In genomic region chr4:125097412-125097811, GRCm38 (mm10) we compare ENCODE assay signal across 24 mouse cellular contexts. TPM values are rescaled to one million over a fixed set of nuclear protein-coding genes. Genes with fewer than 3 reads are reported as not detected.
"Had no signal": no experiment of that assay in that cellular context is flagged by ENCODE, and none has a peak within 500 bp of the region (broad histone marks: within the 10 kb centered on the region; RNA-seq: fewer than 3 reads in every experiment).

No protein-coding gene starts in this region.

- H3K4me3 ChIP-seq: embryonic facial prominence, embryonic 10.5 days; embryonic facial prominence, embryonic 12.5 days; embryonic facial prominence, embryonic 13.5 days; embryonic facial prominence, embryonic 15.5 days; erythroblast, embryonic 14.5 days; forebrain, embryonic 10.5 days; forebrain, embryonic 12.5 days; forebrain, embryonic 13.5 days; forebrain, embryonic 15.5 days; gastrocnemius, adult 2 months; heart, adult 2 months had no signal

- H3K4me2 ChIP-seq: embryonic facial prominence, embryonic 12.5 days; embryonic facial prominence, embryonic 13.5 days; embryonic facial prominence, embryonic 15.5 days; forebrain, embryonic 12.5 days; forebrain, embryonic 13.5 days; forebrain, embryonic 15.5 days had no signal

- H3K27me3 ChIP-seq: embryonic facial prominence, embryonic 12.5 days; embryonic facial prominence, embryonic 13.5 days; embryonic facial prominence, embryonic 15.5 days; forebrain, embryonic 12.5 days; forebrain, embryonic 13.5 days; forebrain, embryonic 15.5 days had no signal

- DNase-seq: cerebellum, adult 9-10 months; cerebellum, adult 9-11 months; cerebellum, postnatal 10 days; cerebellum, postnatal 14 days; cerebellum, postnatal 25 days; cerebellum, postnatal 36 days; forebrain, postnatal 0 days; gastrocnemius, adult 2 months; gastrocnemius, postnatal 10 days; gastrocnemius, postnatal 14 days; gastrocnemius, postnatal 25 days; gastrocnemius, postnatal 36 days; heart, adult 11 months; heart, adult 18-20 months; heart, adult 2 months had no signal

RNA-seq across cellular contexts. Expression of gene Dnali1, which starts 31.9 kb away (rescaled TPM):
- polyA plus RNA-seq: embryonic facial prominence, embryonic 13.5 days; erythroblast, embryonic 14.5 days had no signal
